Mouse (Mus musculus) left cerebral cortex, postnatal 36 days (tissue): ENCODE measurements around the gene Syt12. TPM values are rescaled to one million over a fixed set of nuclear protein-coding genes. Genes with fewer than 3 reads are reported as not detected.

Experiments used
- DNase-seq, 2 experiments: peaks; one replicate each; pipeline ENCODE4 v3.0.0; 2021 to 2022; ENCODE audit warnings: low spot score in 2 of 2, mixed read lengths in 1 of 2
- intact Hi-C: fragments of 180-260 bp; cut with DNase I; formaldehyde crosslinking; loops from one replicate; pipeline ENCODE4 v1.15.1; 2025
- total RNA-seq, 2 experiments: library from RNA; stranded (reverse); gene quantifications; 2 replicates each; pipeline ENCODE4 v1.2.3; 2021

Syt12 gene
- total RNA-seq, 2 experiments from 2014 or later = 35.2 to 38.8 TPM

DNA sequence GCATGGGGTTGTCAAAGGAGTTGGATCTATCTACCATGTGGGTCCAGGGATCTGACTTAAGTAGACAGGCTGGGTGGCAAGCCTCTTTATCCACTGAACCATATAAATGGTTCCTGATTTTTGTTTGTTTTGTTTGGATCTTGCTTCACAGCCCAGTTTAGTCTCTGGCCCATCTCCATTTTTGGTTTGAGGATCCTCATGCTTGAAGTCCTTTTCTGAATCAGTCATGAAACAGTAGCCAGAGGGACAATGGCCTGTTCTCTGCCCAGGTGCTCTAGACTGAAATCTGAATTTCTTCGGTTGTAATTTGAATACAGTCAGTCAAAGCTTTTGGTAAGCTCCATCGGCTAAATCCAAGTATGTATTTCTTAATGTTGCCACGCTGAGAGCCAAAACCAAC, 54.7 kb downstream of the Syt12 start:
- DNase-seq = no peak
- intact Hi-C loops = no loop called here

DNA sequence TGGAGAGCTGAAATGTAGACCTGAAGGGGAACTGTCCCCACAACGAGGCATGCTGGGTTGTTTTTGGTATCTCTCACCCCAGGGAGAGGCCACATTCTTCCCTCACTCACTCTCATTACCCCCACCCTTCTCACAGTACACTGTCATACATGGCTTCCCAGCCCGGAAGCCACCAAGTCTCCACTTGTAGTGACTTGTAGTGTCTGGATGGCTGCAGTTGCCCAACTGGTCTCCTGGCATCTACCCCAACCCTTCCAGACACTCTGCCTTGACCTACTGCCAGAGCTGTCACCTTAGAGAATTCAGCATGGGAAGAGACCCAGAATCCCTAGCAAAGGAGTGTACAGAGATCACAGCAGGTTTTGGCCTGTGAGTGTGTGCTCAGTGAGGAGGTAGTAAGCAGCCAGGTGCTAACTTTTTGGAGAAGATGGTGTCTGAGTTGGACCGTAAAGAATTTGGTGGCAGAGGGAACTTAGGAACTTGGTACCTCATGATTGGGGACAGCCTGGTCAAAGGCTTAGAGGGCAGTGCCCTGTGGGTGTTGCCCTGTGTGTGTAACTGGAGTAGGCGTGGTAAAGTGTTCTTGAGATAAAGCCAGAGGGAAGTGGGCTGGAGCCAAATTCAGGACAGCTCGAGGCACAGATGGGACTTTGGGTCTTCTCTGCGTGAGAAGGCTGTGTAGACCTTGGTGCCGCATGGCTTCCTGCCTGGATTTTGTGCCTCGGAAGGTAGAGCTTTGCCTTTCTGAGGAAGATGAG, 56.9 kb downstream of the Syt12 start:
- intact Hi-C loops = no loop called here
- DNase-seq = no peak

DNA sequence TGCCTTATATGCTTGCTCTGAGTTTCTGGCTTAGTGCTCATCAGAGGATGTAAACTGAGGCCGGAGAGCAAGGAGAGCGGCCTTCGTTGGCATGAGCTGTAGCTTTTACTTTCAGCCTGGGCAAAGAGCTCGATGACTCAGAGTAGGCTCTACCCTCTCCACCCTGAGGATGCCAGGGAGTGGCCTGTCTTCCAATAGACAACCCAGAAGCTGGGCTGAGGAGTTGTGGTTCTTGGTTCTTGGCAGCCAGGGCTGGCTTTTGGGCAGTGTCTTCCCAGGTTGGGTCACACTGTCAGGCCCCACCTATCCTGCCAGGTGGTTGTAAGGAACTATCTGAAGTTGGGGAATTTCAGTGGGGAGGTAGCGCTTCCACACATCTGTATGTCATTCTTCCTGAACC, 57.5 kb downstream of the Syt12 start:
- DNase-seq = no peak
- intact Hi-C loops = no loop called here

DNA sequence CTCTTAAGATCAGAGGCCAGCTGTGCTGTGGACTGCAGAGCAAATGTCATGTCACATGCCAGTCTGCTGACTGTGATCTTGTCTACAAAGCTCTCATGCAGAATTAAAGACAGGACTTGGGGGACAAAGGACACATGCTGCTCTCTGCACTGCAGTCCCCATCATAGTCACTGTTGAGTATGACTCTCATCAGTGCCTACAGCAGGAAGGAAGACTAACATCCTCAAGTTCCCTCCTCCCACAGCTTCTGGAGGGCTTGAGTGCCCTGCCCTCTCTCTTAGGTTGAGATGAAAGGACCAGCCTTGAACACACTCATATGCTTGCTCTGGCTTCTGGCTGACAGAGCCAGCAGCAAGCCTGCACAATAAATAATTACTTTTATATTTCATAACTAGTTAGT, 59.5 kb downstream of the Syt12 start:
- intact Hi-C loops = no loop called here

DNA sequence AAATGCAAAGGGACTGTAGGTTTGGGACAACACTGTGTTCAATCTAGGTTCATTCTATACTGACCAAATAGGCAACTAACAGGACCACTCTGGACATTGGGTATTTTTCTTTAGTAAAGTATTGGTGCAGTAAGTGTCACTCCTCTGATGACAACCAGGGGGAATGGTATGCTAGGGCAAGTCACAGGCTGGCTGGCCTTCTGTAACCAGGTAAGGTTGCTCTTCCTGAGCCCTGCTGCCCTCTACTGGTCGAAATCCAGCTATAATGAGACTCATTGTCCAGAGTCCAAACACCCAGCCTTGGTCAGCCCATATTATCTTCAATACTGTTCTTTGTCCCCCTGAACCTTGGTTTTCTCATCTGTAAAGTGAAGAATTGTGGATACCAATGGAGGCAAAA, 60.1 kb downstream of the Syt12 start:
- peak in 1 of 2 experiments; percentile 36 for DNase-seq
- intact Hi-C loops = no loop called here

More for the DNA sequence above, 59.5 kb downstream of the Syt12 start:
- DNase-seq = no peak

DNA sequence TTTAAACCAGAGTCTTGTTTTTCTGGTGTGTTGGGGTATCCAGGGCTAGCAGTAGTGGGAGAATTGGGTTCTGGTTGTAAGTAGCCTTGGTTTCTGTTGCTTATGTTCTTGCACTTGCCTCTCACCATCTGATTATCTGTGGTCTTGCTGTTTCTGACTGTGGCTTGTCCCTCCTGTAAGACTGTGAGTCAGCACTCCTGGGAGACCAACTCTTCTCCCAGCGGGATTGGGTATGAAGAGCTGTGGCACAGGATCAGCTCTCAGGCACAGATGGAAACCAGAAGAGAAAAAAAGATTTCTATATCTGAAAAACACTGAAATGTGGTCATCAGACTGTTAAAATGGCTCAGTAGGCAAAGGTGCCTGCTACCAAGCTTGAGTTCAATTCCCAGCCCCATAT, 62.6 kb downstream of the Syt12 start:
- intact Hi-C loops = no loop called here
- DNase-seq = no peak

DNA sequence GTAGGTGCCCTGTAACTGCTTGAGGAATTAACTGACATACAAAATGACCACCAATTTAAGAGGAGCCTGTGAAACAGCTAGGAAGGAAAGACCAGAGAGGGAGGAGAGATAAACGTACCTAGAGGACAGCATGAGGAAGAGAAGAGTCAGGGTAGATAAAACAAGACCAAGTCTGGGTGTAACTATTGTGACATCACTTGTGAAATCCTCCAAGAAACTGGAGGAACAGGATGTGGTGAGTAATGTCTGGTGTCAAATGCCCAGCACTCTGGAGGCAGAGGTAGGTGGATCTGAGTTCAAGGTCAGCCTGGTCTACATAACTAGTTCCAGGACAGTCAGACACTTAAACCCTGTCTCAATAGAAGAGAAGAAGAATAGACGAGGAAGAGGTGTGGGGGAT, 68.2 kb downstream of the Syt12 start:
- DNase-seq = no peak
- intact Hi-C loops = no loop called here

DNA sequence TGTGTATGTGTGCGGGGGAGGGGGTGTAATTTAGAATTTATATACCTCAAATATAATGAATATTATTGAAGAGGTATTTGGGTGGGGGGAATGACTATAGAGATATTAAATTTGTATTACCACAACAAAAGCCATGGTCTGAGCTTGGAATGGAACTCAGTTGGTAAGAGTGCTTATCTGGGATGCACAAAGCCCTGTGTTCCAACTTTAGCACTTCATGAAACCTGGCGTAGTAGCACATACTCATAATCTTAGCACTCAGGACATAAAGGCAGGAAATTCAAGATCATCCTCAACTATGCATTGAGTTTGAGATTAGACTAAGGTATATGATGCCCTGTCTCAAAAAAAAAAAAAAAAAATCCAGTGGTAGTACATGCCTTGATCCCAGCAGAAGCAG, 72.4 kb downstream of the Syt12 start:
- DNase-seq = no peak
- intact Hi-C loops = no loop called here

DNA sequence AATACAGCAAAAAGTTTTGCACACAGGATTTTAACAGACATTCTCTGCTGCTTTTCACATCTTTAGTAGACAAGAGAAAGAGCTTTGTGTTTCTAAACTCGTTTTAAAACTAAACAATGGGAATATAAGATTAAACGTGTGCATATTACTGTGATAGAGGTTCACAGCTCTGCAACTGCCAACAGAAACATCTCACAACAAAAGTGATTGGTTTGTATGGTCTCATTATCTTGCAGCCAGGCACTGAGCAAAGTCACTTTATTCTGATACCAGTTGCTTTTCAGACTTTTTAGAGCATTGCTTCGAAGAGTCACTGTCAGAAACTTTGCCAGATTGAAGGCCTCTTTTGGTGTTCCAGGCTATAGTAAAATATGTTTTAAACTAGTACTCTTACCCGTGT, 78.3 kb downstream of the Syt12 start:
- no peak for DNase-seq
- intact Hi-C loops = loop anchor here (5.0 kb wide), 1 partner anchor 67 kb away; no protein-coding TSS in a partner anchor

DNA sequence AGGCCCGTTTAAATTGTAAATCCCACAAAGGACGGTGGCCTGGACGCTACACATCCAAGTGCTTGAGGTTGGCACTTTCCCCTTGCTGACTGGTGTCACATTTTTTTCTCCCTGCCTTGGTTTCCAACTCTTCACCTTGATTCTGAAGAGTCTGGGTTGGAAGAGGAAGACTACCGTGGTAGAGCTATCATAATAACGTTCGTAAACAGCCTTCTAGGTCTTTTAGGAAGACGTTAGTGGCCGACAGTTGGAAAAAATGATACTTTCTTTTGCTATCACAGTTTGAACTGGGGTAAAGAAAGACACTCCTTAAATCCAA, 78.7 kb downstream of the Syt12 start:
- intact Hi-C loops = loop anchor here (5.0 kb wide), 1 partner anchor 66 kb away; no protein-coding TSS in a partner anchor
- no peak for DNase-seq

DNA sequence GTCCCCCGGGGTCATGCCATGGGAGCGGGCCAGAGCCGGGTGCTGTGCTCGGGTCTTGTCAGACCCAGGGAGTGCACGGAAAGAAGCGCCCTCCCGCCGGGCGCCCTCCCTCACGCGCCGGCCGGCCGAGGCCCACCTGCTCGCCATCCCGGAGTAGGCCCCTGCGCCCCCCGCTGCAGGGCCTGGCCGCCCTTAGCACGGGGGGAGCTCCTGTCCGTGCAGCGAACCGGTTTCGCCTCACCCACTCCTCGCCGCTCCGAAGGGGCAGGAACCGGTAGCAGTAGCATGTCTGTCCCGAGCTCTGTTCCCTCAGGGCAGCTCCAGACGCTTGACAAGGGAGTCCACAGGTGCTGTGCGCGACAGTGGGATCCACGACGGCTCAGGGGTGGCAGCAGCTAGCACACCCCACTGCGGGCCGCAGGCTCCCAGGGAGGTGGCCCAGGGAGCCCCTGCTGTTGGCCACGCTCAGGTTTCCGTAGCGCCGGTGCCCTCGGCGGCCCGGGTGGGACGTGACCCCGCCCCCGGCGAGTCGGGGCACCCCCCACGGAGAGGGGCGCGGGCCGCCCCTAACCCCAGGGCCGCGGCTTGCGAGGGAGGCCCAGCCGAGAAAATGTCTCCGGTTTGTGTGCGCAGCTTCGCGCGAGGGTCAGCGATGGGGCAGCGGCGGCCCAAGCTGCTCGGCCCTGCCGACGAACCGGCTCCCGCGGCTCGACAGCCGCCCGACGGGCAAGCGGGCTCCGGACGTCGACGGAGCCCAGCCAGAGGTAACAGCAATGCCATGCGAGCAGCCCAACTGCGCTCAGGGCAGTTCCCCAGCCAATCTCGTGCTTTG, 79.2 kb downstream of the Syt12 start, which contains the start of gene Kdm2a:
Gene Kdm2a, minus strand, starts transcription at position 488 of the 832 bp plus-strand sequence.
- peak; percentile 58 to 64 for DNase-seq
- intact Hi-C loops = loop anchor here (2.0 to 5.0 kb wide), 2 partner anchors 66 to 79 kb away; partner anchors contain the start of gene Syt12

DNA sequence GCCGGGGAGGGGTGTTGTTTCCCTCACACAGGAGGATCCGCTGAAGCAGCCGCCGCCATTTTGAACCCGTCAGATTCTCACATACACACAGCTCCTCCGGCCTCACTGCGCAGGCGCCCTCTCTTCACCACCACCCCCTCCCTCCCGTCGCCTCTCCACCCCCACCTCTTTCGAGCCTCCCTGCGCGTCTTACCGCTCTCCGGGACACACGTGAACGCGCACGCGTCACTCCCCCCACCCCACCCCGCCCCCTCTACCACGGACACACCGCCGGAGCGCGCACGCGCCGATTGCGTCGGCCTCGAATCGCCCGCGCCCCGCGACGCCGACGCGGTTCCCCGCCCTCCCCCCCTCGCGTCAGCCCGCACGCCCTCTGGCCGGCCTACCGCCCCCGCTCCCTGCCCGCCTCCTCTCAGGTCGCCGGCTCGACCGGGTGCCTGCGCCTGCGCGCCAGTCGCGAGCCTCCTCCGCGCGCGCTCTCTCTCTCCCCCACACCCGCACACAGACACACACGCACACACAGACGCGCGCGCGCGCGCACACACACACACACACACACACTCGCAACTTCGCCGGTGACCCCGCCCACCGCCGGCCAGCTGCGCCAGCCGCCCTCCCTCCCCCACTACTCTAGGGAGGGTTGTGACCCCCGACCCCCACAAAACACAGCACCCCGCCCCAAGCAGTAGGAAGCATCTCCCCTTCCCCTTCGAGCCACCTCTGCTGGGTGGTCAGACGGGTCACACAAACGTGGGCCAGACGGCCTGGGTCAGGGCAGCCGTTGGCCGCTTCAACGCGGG, 80.0 kb downstream of the Syt12 start:
- DNase-seq = peak; percentile 92 to 93
- intact Hi-C loops = loop anchor here (2.0 to 5.0 kb wide), 2 partner anchors 65 to 80 kb away; partner anchors contain the start of gene Syt12

DNA sequence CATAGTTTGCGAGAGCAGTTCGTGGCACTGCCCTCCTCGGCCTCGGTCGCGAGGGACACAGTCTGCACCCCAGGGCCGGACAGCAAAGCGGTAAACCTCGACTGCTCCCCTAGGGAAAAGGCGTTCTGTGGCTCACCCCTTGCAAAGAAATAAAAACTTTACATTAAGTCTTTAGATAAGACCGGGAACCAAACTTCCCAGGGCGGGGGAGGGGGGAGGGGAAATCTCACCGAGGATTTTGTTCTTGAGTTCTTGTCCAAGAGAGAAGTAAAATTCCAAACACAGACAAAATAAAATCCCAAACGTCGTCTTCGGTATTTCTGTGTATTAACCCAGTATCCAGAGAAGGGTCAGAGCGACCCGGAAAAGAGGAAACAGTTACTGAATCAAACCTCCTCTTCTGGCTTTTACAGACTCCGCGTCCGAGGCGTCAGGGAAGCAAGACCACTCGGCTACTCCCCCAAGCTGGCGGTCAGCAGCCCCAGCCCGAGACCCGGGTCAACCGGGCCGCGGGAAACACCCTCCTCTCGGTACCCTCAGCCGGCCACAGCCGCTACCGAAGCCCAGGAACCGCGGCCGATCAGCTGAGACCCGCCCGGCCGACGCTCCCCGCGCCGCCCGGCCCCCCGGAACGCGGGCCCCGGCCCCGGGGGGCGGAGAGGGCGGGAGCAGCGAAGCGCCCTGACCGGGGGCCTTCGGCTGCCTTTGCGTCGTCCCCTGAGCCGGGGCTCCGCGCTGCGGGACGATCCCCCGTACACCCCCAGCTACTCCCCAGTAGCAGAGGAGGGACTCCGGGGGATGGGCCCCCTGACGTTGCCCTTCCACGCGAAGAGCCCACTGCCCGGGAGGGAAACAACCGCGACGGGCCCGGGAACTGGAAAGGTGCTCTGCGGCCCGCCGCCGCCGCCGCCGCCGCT, 80.9 kb downstream of the Syt12 start:
- peak; percentile 8 to 24 for DNase-seq
- intact Hi-C loops = loop anchor here (2.0 to 5.0 kb wide), 2 partner anchors 64 to 80 kb away; partner anchors contain the start of gene Syt12

Other genes starting within 250 kb of the Syt12 start
- gene Pold4, start 245.5 kb downstream of the Syt12 start, total RNA-seq = 10 to 100 TPM; 15.9 to 17.8 TPM
- 10 to 100 TPM; 41.1 to 65.6 TPM for gene Ssh3, start 208.3 kb downstream of the Syt12 start, total RNA-seq
- 10 to 100 TPM; 69.7 to 72.3 TPM for gene Ankrd13d, start 194.3 kb downstream of the Syt12 start, total RNA-seq
- 100 to 1,000 TPM; 223 to 239 TPM for gene Grk2, start 171.2 kb downstream of the Syt12 start, total RNA-seq
- 10 to 100 TPM; 66.6 to 82.6 TPM for gene Kdm2a, start 79.2 kb downstream of the Syt12 start, total RNA-seq
- gene Rhod, start 38.0 kb downstream of the Syt12 start, total RNA-seq = under 1 TPM; 0.32 to 0.86 TPM
- gene 2010003K11Rik, start 21.1 kb upstream of the Syt12 start, total RNA-seq = not detected
- gene Pcx, start 33.0 kb upstream of the Syt12 start, total RNA-seq = 10 to 100 TPM; 73.3 TPM
- 10 to 100 TPM; 43.2 to 48.6 TPM for gene Lrfn4, start 138.2 kb upstream of the Syt12 start, total RNA-seq
- 10 to 100 TPM; 26.1 to 26.6 TPM for gene Rce1, start 148.2 kb upstream of the Syt12 start, total RNA-seq
- 1 to 10 TPM; 1.4 to 2.3 TPM for gene Gm960, start 221.2 kb upstream of the Syt12 start, total RNA-seq
- 100 to 1,000 TPM; 587 to 665 TPM for gene Sptbn2, start 233.7 kb upstream of the Syt12 start, total RNA-seq